Mouse (Mus musculus) kidney, postnatal 36 days (tissue): Measurements from ENCODE around the gene Mt4.

ENCODE experiments used
- DNase-seq, 2 experiments: peaks; one replicate each; pipeline ENCODE4 v3.0.0; 2021 to 2022; ENCODE audit warnings: mixed read lengths in 2 of 2

Mt4 gene

GRCm38 (mm10) chr8:94179713-94180560, 42.9 kb downstream of the Mt4 start:
- DNase-seq: peak in 1 of 2 experiments; percentile 40

- DNase-seq: no peak
Observed at GRCm38 (mm10) chr8:94180561-94180908, 43.5 kb downstream of the Mt4 start.

GRCm38 (mm10) chr8:94182055-94182929, 45.3 kb downstream of the Mt4 start:
- DNase-seq: no peak

- peak; percentile 91 to 92 for DNase-seq
Observed at GRCm38 (mm10) chr8:94183117-94183516, 46.1 kb downstream of the Mt4 start.

GRCm38 (mm10) chr8:94184357-94184843, 47.4 kb downstream of the Mt4 start:
- no peak for DNase-seq

GRCm38 (mm10) chr8:94185791-94186190, 48.8 kb downstream of the Mt4 start:
- no peak for DNase-seq

GRCm38 (mm10) chr8:94186542-94186941, 49.5 kb downstream of the Mt4 start:
- peak; percentile 90 to 93 for DNase-seq

- DNase-seq: no peak
Observed at GRCm38 (mm10) chr8:94187290-94188002, 50.4 kb downstream of the Mt4 start.
